Mouse (Mus musculus) lung, embryonic 16.5 days (tissue): ENCODE data around the gene Cd47. TPM values are rescaled to one million over a fixed set of nuclear protein-coding genes. Genes with fewer than 3 reads are reported as not detected.
A peak's percentile ranks its signal among the peaks of the same experiment; 100 is the strongest.

Experiments
- ATAC-seq: fragments of 200-750 bp; cut with Nextera tagmentation; 2 replicates; pipeline ENCODE4 v1.8.0; 2017; ENCODE audit warnings: low read depth, mild to moderate bottlenecking, moderate library complexity
- H3K27ac ChIP-seq: fragments of 300-500 bp; sonication (generic); 2 replicates; pipeline ENCODE4 v1.5.1; 2014; ENCODE audit warnings: mild to moderate bottlenecking, control low read depth, low read length
- H3K27me3 ChIP-seq: fragments of 300-500 bp; sonication (generic); 2 replicates; pipeline ENCODE4 v1.6.1; 2014; ENCODE audit warnings: low read depth, low read length, mixed read lengths; ENCODE audit not compliant: control insufficient read depth, insufficient read depth
- H3K36me3 ChIP-seq: fragments of 300-500 bp; sonication (generic); 2 replicates; pipeline ENCODE4 v1.6.1; 2014; ENCODE audit warnings: low read length; ENCODE audit not compliant: control insufficient read depth, insufficient read depth
- H3K4me1 ChIP-seq: fragments of 300-500 bp; sonication (generic); replicated peaks from 2 replicates; pipeline ENCODE4 v1.6.1; 2014; ENCODE audit warnings: low read length, mixed read lengths; ENCODE audit not compliant: control insufficient read depth, insufficient read depth
- H3K4me2 ChIP-seq: fragments of 300-500 bp; sonication (generic); 2 replicates; pipeline ENCODE4 v1.6.1; 2014; ENCODE audit warnings: low read depth, low read length, control low read depth
- H3K4me3 ChIP-seq: fragments of 300-500 bp; sonication (generic); 2 replicates; pipeline ENCODE4 v1.5.1; 2014; ENCODE audit warnings: mild to moderate bottlenecking, low read length, control low read depth
- H3K9ac ChIP-seq: fragments of 300-500 bp; sonication (generic); 2 replicates; pipeline ENCODE4 v1.6.1; 2014; ENCODE audit warnings: low read length, control low read depth
- H3K9me3 ChIP-seq: fragments of 300-500 bp; sonication (generic); 2 replicates; pipeline ENCODE4 v1.6.1; 2016; ENCODE audit warnings: low read length; ENCODE audit not compliant: control insufficient read depth
- WGBS: fragments of 180-500 bp; shearing (Covaris S2); extraction: QIAGEN DNeasy Blood & Tissue Kit; methylation state at CpG from one replicate; pipeline ENCODE4 v1.1.7; 2014; 5-methylcytosine and 5-hydroxymethylcytosine counted together
- polyA plus RNA-seq: library from polyadenylated mRNA; unstranded; fragments of >200 nt; fragmentation: Nextera tagmentation; extraction: Ambion mirVana; gene quantifications from 2 replicates; pipeline ENCODE4 v1.2.1, GENCODE M21; 2015

Cd47 gene
- polyA plus RNA-seq, 1 experiment from 2014 or later: 136 TPM

DNA sequence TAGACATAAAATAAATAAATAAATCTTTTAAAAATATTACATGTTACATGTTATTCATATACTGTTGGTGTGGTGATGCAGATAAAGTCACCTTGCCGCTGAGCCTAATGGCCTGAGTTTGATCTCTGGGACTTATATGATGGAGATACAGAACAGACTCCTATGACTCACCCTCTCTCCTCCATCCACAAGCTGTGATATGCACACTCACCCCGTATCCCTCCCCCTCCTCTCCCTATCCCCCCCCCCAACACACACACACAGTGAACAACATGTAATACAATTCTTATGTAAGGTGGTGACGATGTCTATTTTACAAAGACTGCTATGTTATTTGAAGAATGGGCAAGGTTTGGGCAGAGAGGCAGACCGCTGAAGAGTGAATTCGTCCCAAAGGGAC, 663 bp downstream of the Cd47 start:
- Histone ChIP-seq H3K4me2 (no peak overlapping the region), H3K4me1 (peaks cover 14% of the 10 kb centered on the region), H3K36me3 (no peaks in the 10 kb centered on the region), H3K9me3 (no peaks in the 10 kb centered on the region), H3K27ac (no peak overlapping the region), H3K9ac (no peak overlapping the region), H3K27me3 (no peaks in the 10 kb centered on the region), H3K4me3 (no peak overlapping the region)
- WGBS: 53% methylated on average over 5 of the region's 5 CpGs
- ATAC-seq: peak; percentile 9; the same call in 1 of the 2 replicates

DNA sequence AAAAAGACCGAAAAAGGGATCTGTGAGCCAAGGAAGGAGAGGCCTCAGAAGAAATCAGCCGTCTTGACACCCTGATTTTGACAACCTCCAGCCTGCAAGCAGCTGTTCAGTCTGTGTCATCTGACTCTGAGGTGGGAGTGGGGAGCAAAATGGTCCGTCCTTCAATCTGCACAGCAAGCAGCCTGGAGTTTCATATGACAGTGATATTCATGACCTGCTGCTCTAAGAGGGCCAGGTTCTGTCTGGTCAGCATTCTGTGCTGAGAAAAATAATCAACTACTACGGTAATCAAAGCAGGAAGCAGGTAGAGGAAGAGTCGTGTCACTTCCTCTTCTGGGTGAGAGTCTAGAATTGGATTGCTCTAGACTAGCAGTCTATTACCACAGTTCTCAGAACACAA, 1.1 kb downstream of the Cd47 start:
- no peak overlapping the region for H3K9ac ChIP-seq
- H3K4me2 ChIP-seq: no peak overlapping the region
- no peaks in the 10 kb centered on the region for H3K27me3 ChIP-seq
- no peaks in the 10 kb centered on the region for H3K9me3 ChIP-seq
- H3K4me3 ChIP-seq: no peak overlapping the region
- H3K36me3 ChIP-seq: no peaks in the 10 kb centered on the region
- peak; percentile 61 for ATAC-seq
- peaks cover 14% of the 10 kb centered on the region for H3K4me1 ChIP-seq
- H3K27ac ChIP-seq: no peak overlapping the region
- WGBS: 35% methylated on average over 5 of the region's 5 CpGs

DNA sequence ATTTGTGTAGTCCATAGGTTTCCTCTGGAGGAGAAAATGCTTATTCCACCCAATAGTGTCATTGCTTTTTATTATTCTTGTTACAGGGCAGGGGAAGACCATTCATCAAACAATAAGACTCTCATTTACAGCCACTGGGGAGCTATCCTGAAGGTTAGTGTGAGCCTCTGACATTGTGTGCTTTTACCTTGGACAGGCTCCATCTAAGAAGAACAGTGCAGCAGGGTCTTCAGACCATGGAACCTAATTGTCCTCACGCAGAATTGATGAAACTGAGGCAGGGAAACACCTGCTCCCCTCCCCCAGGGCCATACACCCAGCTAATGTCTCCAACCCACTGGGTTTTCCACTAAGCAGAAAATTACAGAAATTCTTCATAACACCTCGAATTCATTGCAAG, 2.7 kb downstream of the Cd47 start:
- H3K27me3 ChIP-seq: no peaks in the 10 kb centered on the region
- ATAC-seq: no peak
- no peaks in the 10 kb centered on the region for H3K36me3 ChIP-seq
- H3K4me2 ChIP-seq: no peak overlapping the region
- H3K9me3 ChIP-seq: no peaks in the 10 kb centered on the region
- no peak overlapping the region for H3K4me3 ChIP-seq
- 66% methylated on average over 2 of the region's 2 CpGs for WGBS
- H3K9ac ChIP-seq: no peak overlapping the region
- H3K4me1 ChIP-seq: peaks cover 16% of the 10 kb centered on the region
- no peak overlapping the region for H3K27ac ChIP-seq

DNA sequence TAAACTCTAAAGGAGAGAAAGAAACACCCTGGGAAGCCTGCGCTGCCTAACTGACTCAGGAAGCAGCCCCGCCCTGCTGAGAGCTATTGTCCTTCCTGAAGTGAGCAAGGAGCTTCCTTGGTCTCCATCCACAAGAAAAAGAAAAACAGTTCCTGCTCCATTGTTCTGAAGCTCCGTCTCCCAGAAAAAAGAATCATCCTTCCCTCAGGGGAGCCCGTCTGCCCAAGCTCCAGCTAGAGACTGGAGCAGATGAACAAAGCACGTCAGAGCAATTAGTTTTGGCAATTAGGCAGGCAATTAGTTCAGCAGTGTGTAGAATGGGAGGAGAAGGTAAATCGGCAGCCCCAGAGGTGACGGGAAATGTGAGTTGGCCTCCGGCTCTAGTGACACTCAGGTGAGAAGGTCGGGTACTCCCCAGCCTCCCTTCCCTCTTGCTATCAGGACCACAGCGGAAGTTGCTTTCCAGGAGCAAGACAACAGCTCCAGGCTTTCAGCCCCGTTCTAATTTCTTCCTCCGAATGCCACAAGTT, 3.7 kb downstream of the Cd47 start:
- peak overlapping the region; percentile 36 for H3K4me3 ChIP-seq
- H3K27me3 ChIP-seq: no peaks in the 10 kb centered on the region
- no peaks in the 10 kb centered on the region for H3K9me3 ChIP-seq
- peak overlapping the region; percentile 56 for H3K27ac ChIP-seq
- WGBS: 9% methylated on average over 12 of the region's 12 CpGs
- ATAC-seq: no peak
- H3K36me3 ChIP-seq: no peaks in the 10 kb centered on the region
- peak overlapping the region; percentile 53 for H3K9ac ChIP-seq
- H3K4me2 ChIP-seq: peak overlapping the region; percentile 61
- H3K4me1 ChIP-seq: peaks cover 15% of the 10 kb centered on the region

DNA sequence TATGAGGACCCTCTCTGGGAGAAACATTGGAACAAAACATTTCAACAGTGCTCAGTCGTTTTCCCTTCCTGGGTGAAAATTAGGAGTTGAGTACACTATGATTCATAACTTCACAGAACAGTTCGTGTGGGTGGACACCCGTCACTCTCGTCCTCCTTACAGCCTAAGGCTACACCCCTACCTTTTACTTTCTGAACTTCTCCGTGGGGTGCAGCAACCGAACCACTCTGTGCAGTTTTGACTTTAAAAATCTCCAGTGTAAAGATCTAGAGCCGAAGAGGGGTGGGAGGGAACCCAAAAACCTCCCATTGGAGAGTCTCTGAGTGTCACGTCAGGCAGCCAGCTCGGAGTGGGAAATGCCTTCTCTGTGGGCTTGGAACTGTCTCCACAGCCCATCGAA, 6.6 kb downstream of the Cd47 start:
- ATAC-seq: no peak
- Histone ChIP-seq H3K4me1 (peaks cover 10% of the 10 kb centered on the region), H3K4me3 (no peak overlapping the region), H3K36me3 (no peaks in the 10 kb centered on the region), H3K27ac (no peak overlapping the region), H3K9me3 (no peaks in the 10 kb centered on the region), H3K4me2 (no peak overlapping the region), H3K9ac (no peak overlapping the region), H3K27me3 (no peaks in the 10 kb centered on the region)
- 84% methylated on average over 10 of the region's 10 CpGs for WGBS

DNA sequence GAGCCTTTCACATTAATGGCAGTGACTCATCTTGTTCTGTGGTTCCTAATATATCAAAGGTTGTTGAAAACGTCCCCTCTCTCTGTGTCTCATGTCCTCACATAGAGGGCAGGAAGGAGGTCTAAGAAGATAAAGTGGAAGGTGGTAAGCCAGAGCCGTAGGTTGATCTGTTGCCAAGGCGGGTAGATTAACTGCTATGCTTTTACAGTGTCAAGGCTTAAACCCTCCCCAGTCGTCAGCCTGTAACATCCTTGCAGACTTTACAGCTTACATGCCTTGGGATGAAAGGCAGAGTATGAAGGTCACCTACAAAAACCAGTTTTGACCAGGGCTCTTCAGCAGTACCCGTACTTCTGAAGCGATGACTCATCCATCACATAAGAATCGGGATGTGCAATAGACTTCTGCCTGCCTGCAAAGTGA, 7.1 kb downstream of the Cd47 start:
- WGBS: 53% methylated on average over 7 of the region's 7 CpGs
- Histone ChIP-seq H3K4me1 (peaks cover 10% of the 10 kb centered on the region), H3K9ac (no peak overlapping the region), H3K4me3 (no peak overlapping the region), H3K9me3 (no peaks in the 10 kb centered on the region), H3K27ac (no peak overlapping the region), H3K27me3 (no peaks in the 10 kb centered on the region), H3K36me3 (no peaks in the 10 kb centered on the region), H3K4me2 (no peak overlapping the region)
- no peak for ATAC-seq

DNA sequence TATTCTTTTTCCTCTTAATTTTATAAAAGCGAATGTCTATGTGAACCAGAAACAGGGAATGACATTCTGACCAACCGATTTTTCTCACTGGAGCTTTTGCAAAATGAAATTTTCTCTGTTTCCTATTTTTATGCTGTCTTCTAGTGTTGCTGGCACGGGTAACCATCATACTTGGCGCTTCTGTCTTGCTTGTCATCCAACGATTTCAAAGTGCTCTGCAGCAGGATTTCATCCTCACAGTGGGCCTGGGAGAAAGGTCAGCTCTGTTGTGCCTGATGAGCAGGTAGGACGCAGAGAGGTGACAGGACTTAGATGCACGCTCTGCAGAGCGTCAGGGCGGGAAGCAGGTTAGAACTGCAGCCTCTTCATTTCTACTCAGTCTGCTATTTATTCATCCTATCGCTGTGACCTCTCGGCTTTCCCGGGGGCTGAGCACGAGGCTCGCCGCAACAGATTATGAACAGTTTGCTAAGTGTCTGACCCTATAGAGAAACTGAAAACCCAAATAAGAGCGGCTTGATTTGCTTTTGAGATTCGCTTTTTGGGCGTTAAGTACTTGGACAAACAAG, 7.6 kb downstream of the Cd47 start:
- H3K4me3 ChIP-seq: no peak overlapping the region
- H3K9ac ChIP-seq: no peak overlapping the region
- no peak overlapping the region for H3K27ac ChIP-seq
- WGBS: 56% methylated on average over 18 of the region's 18 CpGs
- no peaks in the 10 kb centered on the region for H3K9me3 ChIP-seq
- no peaks in the 10 kb centered on the region for H3K27me3 ChIP-seq
- peak overlapping the region; percentile 19; the same call in 1 of the 2 replicates for H3K4me2 ChIP-seq
- ATAC-seq: no peak
- H3K4me1 ChIP-seq: peaks cover 12% of the 10 kb centered on the region
- no peaks in the 10 kb centered on the region for H3K36me3 ChIP-seq

DNA sequence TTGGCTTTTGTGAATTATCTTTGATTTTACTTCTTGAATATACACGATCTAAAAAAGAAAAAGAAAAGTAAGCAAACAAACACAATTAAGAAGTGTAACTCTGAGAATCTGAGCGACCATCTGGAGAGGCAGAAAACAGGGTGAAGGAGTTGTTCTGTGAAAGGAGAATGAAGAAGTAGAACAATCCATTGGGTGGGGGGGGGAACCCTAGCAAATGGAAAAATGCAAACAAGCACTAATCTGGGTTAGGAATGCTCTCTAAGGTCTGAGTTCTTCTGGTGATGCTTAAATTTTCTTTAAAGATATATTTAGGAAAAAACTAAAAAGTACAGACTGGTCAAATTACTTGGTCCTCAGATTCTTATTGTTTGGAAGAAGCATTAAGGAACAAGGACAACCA, 11.6 kb downstream of the Cd47 start:
- WGBS: 58% methylated on average over 2 of the region's 2 CpGs
- H3K27ac ChIP-seq: no peak overlapping the region
- peaks cover 5% of the 10 kb centered on the region for H3K4me1 ChIP-seq
- H3K9me3 ChIP-seq: no peaks in the 10 kb centered on the region
- no peaks in the 10 kb centered on the region for H3K27me3 ChIP-seq
- no peak overlapping the region for H3K9ac ChIP-seq
- no peak overlapping the region for H3K4me2 ChIP-seq
- no peak for ATAC-seq
- H3K36me3 ChIP-seq: no peaks in the 10 kb centered on the region
- no peak overlapping the region for H3K4me3 ChIP-seq

DNA sequence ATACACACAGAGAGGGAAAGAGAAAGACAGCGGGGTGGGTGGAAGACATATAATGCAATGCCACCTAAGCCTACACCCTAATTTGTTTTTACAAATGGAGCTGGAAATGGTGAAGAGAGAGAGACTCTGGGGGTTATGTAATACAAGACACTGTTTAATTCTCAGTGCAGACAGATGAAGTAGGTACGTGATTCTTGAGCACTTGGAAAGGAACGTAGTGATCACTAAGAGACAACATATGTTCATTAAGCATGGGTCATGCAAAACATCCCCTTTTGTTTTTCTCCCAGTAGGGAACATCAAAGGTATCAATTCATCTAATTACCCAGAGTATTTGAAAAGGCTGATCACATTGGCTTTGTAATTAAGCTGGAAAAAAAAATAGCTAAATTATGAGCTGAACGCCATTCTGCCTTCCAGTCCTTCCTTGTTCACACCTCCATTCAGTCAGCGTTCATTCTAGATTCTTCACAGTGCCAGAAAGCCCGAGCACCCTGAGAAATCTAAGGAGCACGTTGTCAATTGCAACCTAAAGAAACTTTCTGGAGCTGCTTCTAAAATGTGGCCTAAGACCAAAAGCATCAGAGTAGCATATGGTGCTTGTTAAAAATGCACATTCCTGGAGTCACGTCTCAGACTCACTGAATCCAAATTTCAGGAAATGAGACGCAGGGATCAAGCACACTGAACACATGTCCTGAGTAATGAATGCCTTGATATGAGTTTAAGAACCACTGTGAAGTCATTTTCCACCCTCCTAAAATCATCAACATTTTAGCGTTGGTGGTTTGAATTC, 12.7 kb downstream of the Cd47 start:
- Histone ChIP-seq H3K27ac (no peak overlapping the region; the same call in 1 of the 2 replicates), H3K9ac (no peak overlapping the region), H3K4me1 (peaks cover 2% of the 10 kb centered on the region; the same call in 1 of the 2 replicates), H3K9me3 (no peaks in the 10 kb centered on the region), H3K27me3 (no peaks in the 10 kb centered on the region), H3K4me3 (no peak overlapping the region), H3K4me2 (no peak overlapping the region), H3K36me3 (no peaks in the 10 kb centered on the region)
- WGBS: 60% methylated on average over 10 of the region's 10 CpGs
- ATAC-seq: peak; percentile 80
